Mouse (Mus musculus): ENCODE results near the gene Tmem151a.

GRCm38 (mm10) chr19:5051515-5051914 is 33.8 kb downstream of the Tmem151a start:
- TF ChIP-seq CTCF (IDR thresholded peaks at IDR 0.05): no peak
- TF ChIP-seq POLR2A (IDR thresholded peaks at IDR 0.05; ENCODE audit: insufficient read depth, low read depth, low read length): no peak
- no peak for TF ChIP-seq EP300 (IDR thresholded peaks at IDR 0.05; ENCODE audit: insufficient read depth, low read depth, low read length)
